Mouse (Mus musculus): ENCODE measurements at regions not wholly inside any gene's neighbourhood (a gene's known extent, or its start where the extent isn't known, plus 50 kb on each side); places are given as distances from the start of the nearest gene placed in this dataset.

GRCm38 (mm10) chr12:16083176-16083575, 266.5 kb upstream of the Trib2 start:
- TF ChIP-seq CTCF (IDR thresholded peaks at IDR 0.05; ENCODE audit: borderline replicate concordance, insufficient read depth, low read length) (no peak), POLR2A (IDR thresholded peaks at IDR 0.05; ENCODE audit: low read depth, low read length) (no peak)
